Mouse (Mus musculus): Measurements from ENCODE around the gene Ulk4. TPM values are rescaled to one million over a fixed set of nuclear protein-coding genes. Genes with fewer than 3 reads are reported as not detected.

The Ulk4 gene
- total and polyA plus RNA-seq, 3 experiments, result 0.18 to 2.3 (median 0.30) TPM

DNA sequence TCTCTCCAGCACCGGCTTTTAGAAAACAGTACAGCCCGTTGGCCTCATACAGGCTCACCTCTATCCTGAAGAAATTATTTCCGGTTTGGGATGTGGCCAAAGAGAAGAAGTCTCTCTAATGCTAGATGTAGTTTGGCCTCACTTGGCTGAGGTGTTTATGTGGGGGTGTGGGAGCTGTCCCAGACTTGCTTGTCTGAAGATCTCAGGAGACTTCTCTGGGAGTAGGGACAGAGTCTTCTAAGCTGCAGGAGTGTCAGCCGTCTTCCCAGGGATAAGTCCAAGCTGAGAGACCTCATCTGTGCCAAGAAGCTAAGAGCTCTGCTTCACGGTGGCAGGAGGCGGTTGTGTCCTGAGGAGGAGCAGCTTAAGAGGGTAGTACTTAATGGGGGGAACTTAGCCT is 26.1 kb upstream of the Ulk4 start:
- peaks cover 54% of the 10 kb centered on the region for H3K4me1 ChIP-seq (ENCODE audit: control insufficient read depth, insufficient read depth, low read length)

GRCm38 (mm10) chr9:121302543-121302942 is 25.5 kb upstream of the Ulk4 start:
- TF ChIP-seq CTCF (IDR thresholded peaks at IDR 0.05) (peak; percentile 65), EP300 (IDR thresholded peaks at IDR 0.05; ENCODE audit: insufficient read depth, low read depth, low read length) (no peak), POLR2A (IDR thresholded peaks at IDR 0.05; ENCODE audit: insufficient read depth, low read depth, low read length) (no peak)
- no peak for DNase-seq

More for the DNA sequence above, 26.1 kb upstream of the Ulk4 start:
- H3K4me3 ChIP-seq, result no peak overlapping the region
- H3K27ac ChIP-seq, result peak overlapping the region; percentile 54
- peak in 1 of 2 experiments; percentile 56 for DNase-seq
- peaks cover 18% of the 10 kb centered on the region for H3K36me3 ChIP-seq (ENCODE audit: control insufficient read depth, insufficient read depth, low read length)
- TF ChIP-seq EP300 (IDR thresholded peaks at IDR 0.05; ENCODE audit: insufficient read depth, low read depth, low read length), result no peak
- TF ChIP-seq POLR2A (IDR thresholded peaks at IDR 0.05; ENCODE audit: insufficient read depth, low read depth, low read length), result no peak
- TF ChIP-seq CTCF (IDR thresholded peaks at IDR 0.05), result no peak
- H3K27me3 ChIP-seq (ENCODE audit: control insufficient read depth, insufficient read depth, low read length), result no peaks in the 10 kb centered on the region
- H3K79me2 ChIP-seq (replicated peaks; ENCODE audit: control insufficient read depth, insufficient read depth, low read length), result peaks cover 10% of the 10 kb centered on the region
- intact Hi-C loops (cut with DNase I), result no loop called here
- WGBS, result 9% methylated on average over 6 of the region's 6 CpGs
- no peak overlapping the region for H3K9ac ChIP-seq (ENCODE audit: low read depth, low read length)

DNA sequence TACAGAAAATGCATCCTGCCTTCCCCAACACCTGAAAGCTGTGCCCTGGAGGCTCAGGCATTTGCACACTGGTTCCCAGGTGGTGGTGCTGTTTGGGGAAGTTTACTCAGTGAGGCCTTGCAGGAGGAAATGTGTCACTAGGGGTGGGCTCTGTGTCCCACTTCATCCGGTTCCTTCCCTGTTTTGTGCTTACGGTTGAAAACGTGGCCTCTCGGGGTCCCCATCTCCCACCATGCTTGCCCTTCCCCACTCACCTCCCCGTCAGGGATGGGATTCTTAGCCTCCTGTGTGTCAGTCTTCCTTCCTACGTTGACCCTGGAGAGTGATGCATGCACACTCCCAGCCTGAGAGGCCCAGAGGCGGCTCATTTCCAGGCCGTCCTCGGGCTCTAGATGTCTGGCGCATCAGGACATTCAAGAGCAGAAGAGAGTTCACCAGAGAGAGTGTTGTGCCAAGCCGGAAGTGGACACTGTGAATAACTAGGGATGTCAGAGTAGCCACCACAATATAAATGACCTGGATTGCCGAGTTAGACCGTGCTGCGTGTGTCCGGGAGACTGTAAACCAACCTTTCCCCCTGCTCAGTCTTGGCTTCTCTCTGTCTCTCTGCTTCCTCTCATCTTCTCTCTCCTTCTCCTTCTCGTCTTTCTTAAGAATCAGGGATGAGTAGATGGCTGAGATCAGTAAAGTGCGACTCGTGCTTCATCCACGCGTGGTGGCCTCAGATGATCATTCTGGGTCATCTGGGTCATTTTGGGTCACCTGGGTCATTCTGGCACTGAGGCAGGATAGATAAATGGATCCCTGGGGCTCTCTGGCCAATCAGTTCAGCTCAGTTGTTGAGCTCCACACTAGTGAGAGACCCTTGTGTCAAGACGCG is 24.3 kb upstream of the Ulk4 start:
- intact Hi-C loops (cut with DNase I), result loop anchor here (1.0 kb wide), 1 partner anchor 12 kb away; no protein-coding TSS in a partner anchor
- Histone ChIP-seq H3K9ac (ENCODE audit: low read depth, low read length) (peak overlapping the region; percentile 55), H3K4me1 (ENCODE audit: control insufficient read depth, insufficient read depth, low read length) (peaks cover 47% of the 10 kb centered on the region), H3K27ac (peak overlapping the region; percentile 98), H3K36me3 (ENCODE audit: control insufficient read depth, insufficient read depth, low read length) (peaks cover 10% of the 10 kb centered on the region), H3K27me3 (ENCODE audit: control insufficient read depth, insufficient read depth, low read length) (no peaks in the 10 kb centered on the region), H3K4me3 (peak overlapping the region; percentile 30), H3K79me2 (replicated peaks; ENCODE audit: control insufficient read depth, insufficient read depth, low read length) (peaks cover 8% of the 10 kb centered on the region)
- DNase-seq, result peak; percentile 56 to 61
- 22% methylated on average over 22 of the region's 22 CpGs for WGBS
- TF ChIP-seq CTCF (IDR thresholded peaks at IDR 0.05), result peak; percentile 50
- no peak for TF ChIP-seq POLR2A (IDR thresholded peaks at IDR 0.05; ENCODE audit: insufficient read depth, low read depth, low read length)
- no peak for TF ChIP-seq EP300 (IDR thresholded peaks at IDR 0.05; ENCODE audit: insufficient read depth, low read depth, low read length)

More at GRCm38 (mm10) chr9:121302543-121302942, 25.5 kb upstream of the Ulk4 start:
- H3K79me2 ChIP-seq (replicated peaks; ENCODE audit: control insufficient read depth, insufficient read depth, low read length), result peaks cover 10% of the 10 kb centered on the region
- peak overlapping the region; percentile 98; the same call in 1 of the 2 replicates for H3K27ac ChIP-seq
- no peaks in the 10 kb centered on the region for H3K27me3 ChIP-seq (ENCODE audit: control insufficient read depth, insufficient read depth, low read length)
- H3K4me3 ChIP-seq, result no peak overlapping the region
- peaks cover 53% of the 10 kb centered on the region for H3K4me1 ChIP-seq (ENCODE audit: control insufficient read depth, insufficient read depth, low read length)
- intact Hi-C loops (cut with DNase I), result no loop called here
- peaks cover 18% of the 10 kb centered on the region for H3K36me3 ChIP-seq (ENCODE audit: control insufficient read depth, insufficient read depth, low read length)
- no peak overlapping the region for H3K9ac ChIP-seq (ENCODE audit: low read depth, low read length)
- 85% methylated on average over 7 of the region's 8 CpGs for WGBS

DNA sequence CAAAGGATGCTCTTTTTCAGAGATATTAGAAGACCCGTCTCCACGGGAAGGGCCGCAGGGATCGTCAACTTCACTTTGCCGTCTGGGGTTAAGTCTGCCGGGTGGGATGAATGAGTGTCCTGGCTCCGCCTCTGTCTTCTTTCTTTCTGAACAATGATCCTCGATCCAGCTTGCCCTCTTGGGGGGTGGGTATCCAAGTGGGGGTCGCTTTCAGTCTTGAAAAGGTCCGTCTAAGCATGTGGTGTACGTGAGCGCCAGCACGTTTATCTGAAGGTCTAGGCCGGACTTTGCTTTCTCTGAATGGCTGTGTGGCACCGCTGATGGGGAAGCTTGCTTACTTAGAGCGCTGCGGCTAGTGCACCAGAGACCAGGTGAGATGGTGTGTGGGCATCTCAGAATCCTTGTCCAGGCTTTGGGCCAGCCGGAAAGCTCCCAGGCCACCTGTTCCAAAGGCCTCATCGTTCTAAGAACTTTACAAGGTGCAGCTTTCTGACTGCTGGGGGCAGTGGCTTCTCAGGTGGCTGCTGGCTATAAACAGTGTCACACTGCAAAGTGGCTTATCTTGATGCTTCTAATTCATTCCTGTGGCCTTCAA is 23.1 kb upstream of the Ulk4 start:
- 44% methylated on average over 19 of the region's 19 CpGs for WGBS
- Histone ChIP-seq H3K4me1 (ENCODE audit: control insufficient read depth, insufficient read depth, low read length) (peaks cover 42% of the 10 kb centered on the region), H3K27ac (peak overlapping the region; percentile 98), H3K27me3 (ENCODE audit: control insufficient read depth, insufficient read depth, low read length) (no peaks in the 10 kb centered on the region), H3K79me2 (replicated peaks; ENCODE audit: control insufficient read depth, insufficient read depth, low read length) (peaks cover 4% of the 10 kb centered on the region; the same call in 1 of the 2 replicates), H3K36me3 (ENCODE audit: control insufficient read depth, insufficient read depth, low read length) (peaks cover 4% of the 10 kb centered on the region), H3K4me3 (peak overlapping the region; percentile 94), H3K9ac (ENCODE audit: low read depth, low read length) (0 out of 2 replicates have a peak overlapping the region, but pooled peaks have one; percentile 63)
- TF ChIP-seq EP300 (IDR thresholded peaks at IDR 0.05; ENCODE audit: insufficient read depth, low read depth, low read length), result no peak
- TF ChIP-seq CTCF (IDR thresholded peaks at IDR 0.05), result 0 out of 2 replicates have a peak, but pooled peaks have one; percentile 6
- intact Hi-C loops (cut with DNase I), result loop anchor here (2.0 to 5.0 kb wide), 3 partner anchors 32 to 71 kb away; no protein-coding TSS in a partner anchor
- DNase-seq, result peak in 1 of 2 experiments; percentile 42

- 38% methylated on average over 9 of the region's 9 CpGs for WGBS
- DNase-seq, result peak in 1 of 2 experiments; percentile 55
- H3K9ac ChIP-seq (ENCODE audit: low read depth, low read length), result peak overlapping the region; percentile 63
- H3K27me3 ChIP-seq (ENCODE audit: control insufficient read depth, insufficient read depth, low read length), result no peaks in the 10 kb centered on the region
- TF ChIP-seq POLR2A (IDR thresholded peaks at IDR 0.05; ENCODE audit: insufficient read depth, low read depth, low read length) (no peak), EP300 (IDR thresholded peaks at IDR 0.05; ENCODE audit: insufficient read depth, low read depth, low read length) (0 out of 2 replicates have a peak, but pooled peaks have one; percentile 17), CTCF (IDR thresholded peaks at IDR 0.05) (no peak)
- intact Hi-C loops (cut with DNase I), result loop anchor here (2.0 to 5.0 kb wide), 3 partner anchors 33 to 72 kb away; no protein-coding TSS in a partner anchor
- peak overlapping the region; percentile 98 for H3K27ac ChIP-seq
- peaks cover 38% of the 10 kb centered on the region for H3K4me1 ChIP-seq (ENCODE audit: control insufficient read depth, insufficient read depth, low read length)
- H3K4me3 ChIP-seq, result peak overlapping the region; percentile 94
- H3K79me2 ChIP-seq (replicated peaks; ENCODE audit: control insufficient read depth, insufficient read depth, low read length), result 0 out of 2 replicates have a peak, but pooled peaks cover 1% of the 10 kb centered on the region
- peaks cover 4% of the 10 kb centered on the region for H3K36me3 ChIP-seq (ENCODE audit: control insufficient read depth, insufficient read depth, low read length)
Measured at GRCm38 (mm10) chr9:121299223-121299755, 22.3 kb upstream of the Ulk4 start.
